Mouse (Mus musculus): ENCODE measurements around the gene Shb. TPM values are rescaled to one million over a fixed set of nuclear protein-coding genes. Genes with fewer than 3 reads are reported as not detected.

The Shb gene
- polyA plus RNA-seq, 1 experiment from 2014 or later: 11.1 TPM

- H3K27ac ChIP-seq (ENCODE audit: low read depth, low read length): no peak overlapping the region
- no peaks in the 10 kb centered on the region for H3K27me3 ChIP-seq (ENCODE audit: control insufficient read depth, insufficient read depth, low read length)
- no peaks in the 10 kb centered on the region for H3K36me3 ChIP-seq (ENCODE audit: control insufficient read depth, insufficient read depth, low read length)
- H3K9me3 ChIP-seq (replicated peaks; ENCODE audit: control insufficient read depth, low read length): no peaks in the 10 kb centered on the region
- no peak overlapping the region for H3K9ac ChIP-seq (ENCODE audit: low read depth, low read length)
- peaks cover 2% of the 10 kb centered on the region; the same call in 1 of the 2 replicates for H3K4me1 ChIP-seq (ENCODE audit: control insufficient read depth, insufficient read depth, low read length)
- H3K4me2 ChIP-seq: no peak overlapping the region
- ATAC-seq (replicated peaks; ENCODE audit: insufficient number of reproducible peaks, low FRiP score, low TSS enrichment): no peak
- 56% methylated on average over 16 of the region's 16 CpGs for WGBS (ENCODE audit: insufficient replicate concordance)
- H3K4me3 ChIP-seq (ENCODE audit: low read depth, low read length): no peak overlapping the region
These were observed 119.7 kb downstream of the Shb start for GRCm38 (mm10) chr4:45412433-45413192.

DNA sequence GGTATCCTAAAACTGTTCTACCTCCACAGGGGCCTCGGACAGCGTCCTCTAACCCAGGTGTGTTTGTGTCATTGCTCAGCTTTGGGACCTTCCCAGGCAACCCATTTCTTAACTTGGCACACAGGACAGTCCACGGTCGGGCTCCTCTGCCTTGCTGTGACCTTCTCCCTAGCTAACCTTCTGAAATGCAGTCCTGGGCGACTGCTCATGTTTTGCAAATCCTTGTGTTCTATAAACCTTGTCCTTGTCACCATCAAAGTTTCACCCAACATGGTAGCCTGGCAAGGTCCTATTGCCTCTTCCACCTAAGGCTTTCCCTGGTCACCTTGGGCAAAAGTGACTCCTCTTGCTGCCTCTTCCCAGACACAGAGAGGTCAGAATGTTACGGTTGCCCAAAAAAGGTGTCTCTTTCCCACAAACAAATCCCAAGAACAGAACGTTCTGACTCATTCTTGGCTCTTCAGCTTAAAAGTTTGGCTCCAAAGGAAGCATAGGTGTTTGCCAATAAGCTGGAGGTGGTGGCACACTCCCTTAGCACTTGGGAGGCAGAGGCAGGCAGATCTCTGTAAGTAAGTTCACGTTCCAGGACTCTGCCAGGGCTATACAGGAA, 121.0 kb downstream of the Shb start:
- 85% methylated on average over 8 of the region's 8 CpGs for WGBS (ENCODE audit: insufficient replicate concordance)
- Histone ChIP-seq H3K27me3 (ENCODE audit: control insufficient read depth, insufficient read depth, low read length) (no peaks in the 10 kb centered on the region), H3K4me3 (ENCODE audit: low read depth, low read length) (no peak overlapping the region), H3K4me1 (ENCODE audit: control insufficient read depth, insufficient read depth, low read length) (peaks cover 15% of the 10 kb centered on the region), H3K36me3 (ENCODE audit: control insufficient read depth, insufficient read depth, low read length) (no peaks in the 10 kb centered on the region), H3K4me2 (no peak overlapping the region), H3K9me3 (replicated peaks; ENCODE audit: control insufficient read depth, low read length) (no peaks in the 10 kb centered on the region), H3K9ac (ENCODE audit: low read depth, low read length) (no peak overlapping the region), H3K27ac (ENCODE audit: low read depth, low read length) (no peak overlapping the region)
- no peak for ATAC-seq (replicated peaks; ENCODE audit: insufficient number of reproducible peaks, low FRiP score, low TSS enrichment)

- Histone ChIP-seq H3K9me3 (replicated peaks; ENCODE audit: control insufficient read depth, low read length) (no peaks in the 10 kb centered on the region), H3K36me3 (ENCODE audit: control insufficient read depth, insufficient read depth, low read length) (no peaks in the 10 kb centered on the region), H3K9ac (ENCODE audit: low read depth, low read length) (peak overlapping the region; percentile 97), H3K4me3 (ENCODE audit: low read depth, low read length) (peak overlapping the region; percentile 98), H3K4me2 (peak overlapping the region; percentile 87), H3K27me3 (ENCODE audit: control insufficient read depth, insufficient read depth, low read length) (no peaks in the 10 kb centered on the region), H3K4me1 (ENCODE audit: control insufficient read depth, insufficient read depth, low read length) (peaks cover 19% of the 10 kb centered on the region), H3K27ac (ENCODE audit: low read depth, low read length) (peak overlapping the region; percentile 91)
- ATAC-seq (replicated peaks; ENCODE audit: insufficient number of reproducible peaks, low FRiP score, low TSS enrichment): no peak
- 1% methylated on average over 10 of the region's 10 CpGs for WGBS (ENCODE audit: insufficient replicate concordance)
These were observed 123.0 kb downstream of the Shb start for GRCm38 (mm10) chr4:45409270-45409669.

DNA sequence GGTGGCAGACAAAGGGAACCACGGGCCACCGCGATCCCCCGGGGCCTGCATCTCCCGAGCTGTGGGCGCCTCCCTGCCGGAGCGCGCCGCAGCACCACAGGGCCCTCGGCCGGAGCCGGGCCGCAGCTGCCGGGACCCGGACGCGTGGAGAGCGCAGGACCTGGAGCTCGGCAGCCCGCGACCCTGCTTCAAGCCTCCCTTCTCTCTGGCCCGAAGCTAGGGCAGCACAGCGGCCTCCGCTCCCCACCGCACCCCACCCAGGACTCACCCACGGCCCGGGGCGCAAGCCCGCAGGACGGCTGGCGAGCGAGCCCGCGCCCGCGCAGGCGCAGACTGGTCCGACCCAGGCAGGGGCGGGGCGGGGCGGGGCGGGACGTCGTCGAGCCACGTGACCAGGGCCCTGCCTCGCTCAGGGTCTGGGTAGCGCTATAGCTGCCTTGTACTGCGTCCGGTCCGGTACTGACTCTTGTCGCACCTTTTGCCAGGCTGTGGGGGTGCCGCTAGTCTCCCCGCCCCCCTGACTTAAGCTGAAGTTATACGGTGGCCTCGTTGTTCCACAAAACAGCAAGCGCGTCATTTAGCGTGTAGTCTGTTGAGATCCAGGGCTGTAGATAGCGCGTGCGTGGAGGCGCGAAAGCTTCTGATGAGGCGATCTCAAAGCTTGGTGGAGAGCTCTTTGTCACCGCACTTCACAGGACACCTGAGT, 123.7 kb downstream of the Shb start, which contains the start of gene Slc25a51:
TSS of gene Slc25a51 (minus strand) at position 340 of the 706 bp plus-strand sequence.
- Histone ChIP-seq H3K4me1 (ENCODE audit: control insufficient read depth, insufficient read depth, low read length) (peaks cover 19% of the 10 kb centered on the region), H3K4me3 (ENCODE audit: low read depth, low read length) (peak within 1 kb of the TSS; percentile 98), H3K36me3 (ENCODE audit: control insufficient read depth, insufficient read depth, low read length) (no peaks in the 10 kb centered on the region), H3K9me3 (replicated peaks; ENCODE audit: control insufficient read depth, low read length) (no peaks in the 10 kb centered on the region), H3K4me2 (peak within 1 kb of the TSS; percentile 87), H3K27me3 (ENCODE audit: control insufficient read depth, insufficient read depth, low read length) (no peaks in the 10 kb centered on the region), H3K9ac (ENCODE audit: low read depth, low read length) (peak within 1 kb of the TSS; percentile 97), H3K27ac (ENCODE audit: low read depth, low read length) (peak within 1 kb of the TSS; percentile 91)
- WGBS (ENCODE audit: insufficient replicate concordance): under 1% methylated on average over 64 of the region's 67 CpGs
- peak; percentile 93 for ATAC-seq (replicated peaks; ENCODE audit: insufficient number of reproducible peaks, low FRiP score, low TSS enrichment)

GRCm38 (mm10) chr4:45407703-45408334, 124.5 kb downstream of the Shb start:
- Histone ChIP-seq H3K9ac (ENCODE audit: low read depth, low read length) (peak overlapping the region; percentile 97), H3K4me1 (ENCODE audit: control insufficient read depth, insufficient read depth, low read length) (peaks cover 21% of the 10 kb centered on the region), H3K27ac (ENCODE audit: low read depth, low read length) (peak overlapping the region; percentile 91), H3K9me3 (replicated peaks; ENCODE audit: control insufficient read depth, low read length) (no peaks in the 10 kb centered on the region), H3K4me3 (ENCODE audit: low read depth, low read length) (peak overlapping the region; percentile 98), H3K27me3 (ENCODE audit: control insufficient read depth, insufficient read depth, low read length) (no peaks in the 10 kb centered on the region), H3K4me2 (peak overlapping the region; percentile 87), H3K36me3 (ENCODE audit: control insufficient read depth, insufficient read depth, low read length) (no peaks in the 10 kb centered on the region)
- no peak for ATAC-seq (replicated peaks; ENCODE audit: insufficient number of reproducible peaks, low FRiP score, low TSS enrichment)
- WGBS (ENCODE audit: insufficient replicate concordance): 3% methylated on average over 19 of the region's 19 CpGs

DNA sequence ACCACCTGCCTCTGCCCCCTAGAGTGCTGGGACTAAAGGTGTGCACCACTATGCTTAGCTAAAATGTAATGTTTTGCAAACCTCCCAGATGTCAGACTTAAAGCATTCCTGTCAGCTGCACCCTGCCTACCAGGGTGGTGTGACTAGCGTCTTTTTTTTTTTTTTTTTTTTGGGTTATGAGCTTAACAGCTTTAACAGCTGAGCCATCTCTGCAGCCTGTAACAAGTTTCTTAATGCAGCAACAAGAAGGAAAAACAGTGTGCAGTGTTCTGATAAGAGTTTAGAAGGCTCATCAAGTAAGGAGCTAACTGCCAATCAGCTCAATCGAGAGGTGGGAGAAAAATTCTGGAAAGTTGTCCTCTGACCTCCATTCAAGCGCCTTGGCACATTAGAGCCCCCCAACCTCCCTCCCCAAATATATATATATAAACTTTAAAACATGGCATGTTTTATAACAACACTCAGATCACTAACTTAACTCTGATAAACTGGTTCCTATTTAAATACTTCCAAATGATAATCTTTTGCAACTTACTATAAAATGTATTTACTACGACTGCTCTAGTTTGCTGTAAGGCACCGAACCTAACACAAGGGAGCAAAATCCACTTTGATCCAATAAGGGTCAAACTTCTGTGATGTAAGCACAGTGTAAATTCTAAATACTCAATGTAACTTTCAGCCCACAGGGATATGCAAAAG, 125.1 kb downstream of the Shb start:
- H3K9ac ChIP-seq (ENCODE audit: low read depth, low read length): peak overlapping the region; percentile 97
- H3K9me3 ChIP-seq (replicated peaks; ENCODE audit: control insufficient read depth, low read length): no peaks in the 10 kb centered on the region
- peaks cover 26% of the 10 kb centered on the region for H3K4me1 ChIP-seq (ENCODE audit: control insufficient read depth, insufficient read depth, low read length)
- WGBS (ENCODE audit: insufficient replicate concordance): 62% methylated on average over 5 of the region's 5 CpGs
- H3K4me2 ChIP-seq: peak overlapping the region; percentile 87
- no peaks in the 10 kb centered on the region for H3K36me3 ChIP-seq (ENCODE audit: control insufficient read depth, insufficient read depth, low read length)
- no peak for ATAC-seq (replicated peaks; ENCODE audit: insufficient number of reproducible peaks, low FRiP score, low TSS enrichment)
- H3K27ac ChIP-seq (ENCODE audit: low read depth, low read length): no peak overlapping the region
- H3K27me3 ChIP-seq (ENCODE audit: control insufficient read depth, insufficient read depth, low read length): no peaks in the 10 kb centered on the region
- peak overlapping the region; percentile 98 for H3K4me3 ChIP-seq (ENCODE audit: low read depth, low read length)

GRCm38 (mm10) chr4:45406397-45406796, 125.9 kb downstream of the Shb start:
- no peaks in the 10 kb centered on the region for H3K9me3 ChIP-seq (replicated peaks; ENCODE audit: control insufficient read depth, low read length)
- peak overlapping the region; percentile 49 for H3K9ac ChIP-seq (ENCODE audit: low read depth, low read length)
- no peak for ATAC-seq (replicated peaks; ENCODE audit: insufficient number of reproducible peaks, low FRiP score, low TSS enrichment)
- peaks cover 26% of the 10 kb centered on the region for H3K4me1 ChIP-seq (ENCODE audit: control insufficient read depth, insufficient read depth, low read length)
- no peak overlapping the region for H3K27ac ChIP-seq (ENCODE audit: low read depth, low read length)
- no peak overlapping the region; the same call in 1 of the 2 replicates for H3K4me3 ChIP-seq (ENCODE audit: low read depth, low read length)
- peak overlapping the region; percentile 87 for H3K4me2 ChIP-seq
- WGBS (ENCODE audit: insufficient replicate concordance): 90% methylated on average over 7 of the region's 7 CpGs
- H3K27me3 ChIP-seq (ENCODE audit: control insufficient read depth, insufficient read depth, low read length): no peaks in the 10 kb centered on the region
- no peaks in the 10 kb centered on the region for H3K36me3 ChIP-seq (ENCODE audit: control insufficient read depth, insufficient read depth, low read length)

DNA sequence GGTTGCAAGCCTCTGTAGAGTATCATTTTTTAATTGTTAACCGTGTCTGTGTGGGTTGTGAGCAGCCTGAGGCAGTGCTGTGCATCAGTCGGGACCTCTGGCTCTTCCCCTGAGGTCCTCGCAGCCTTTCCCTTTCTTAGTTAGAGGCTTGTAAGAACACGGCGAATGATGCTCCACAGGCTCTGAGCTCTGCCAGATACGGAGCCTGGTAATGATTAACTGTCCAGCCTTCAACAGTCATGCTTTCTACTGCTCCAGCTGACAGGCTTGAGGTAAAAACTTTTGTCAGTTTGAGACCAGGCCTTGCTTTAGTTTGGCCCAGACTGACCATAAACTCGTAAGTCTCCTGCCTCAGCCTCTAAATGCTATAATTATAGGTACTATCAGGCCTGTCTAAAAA, 127.0 kb downstream of the Shb start:
- Histone ChIP-seq H3K4me1 (ENCODE audit: control insufficient read depth, insufficient read depth, low read length) (peaks cover 26% of the 10 kb centered on the region), H3K4me2 (no peak overlapping the region), H3K9ac (ENCODE audit: low read depth, low read length) (no peak overlapping the region), H3K27me3 (ENCODE audit: control insufficient read depth, insufficient read depth, low read length) (no peaks in the 10 kb centered on the region), H3K9me3 (replicated peaks; ENCODE audit: control insufficient read depth, low read length) (no peaks in the 10 kb centered on the region), H3K4me3 (ENCODE audit: low read depth, low read length) (no peak overlapping the region), H3K27ac (ENCODE audit: low read depth, low read length) (no peak overlapping the region), H3K36me3 (ENCODE audit: control insufficient read depth, insufficient read depth, low read length) (no peaks in the 10 kb centered on the region)
- 76% methylated on average over 7 of the region's 7 CpGs for WGBS (ENCODE audit: insufficient replicate concordance)
- ATAC-seq (replicated peaks; ENCODE audit: insufficient number of reproducible peaks, low FRiP score, low TSS enrichment): no peak
